Mouse (Mus musculus) heart, embryonic 11.5 days (tissue): ENCODE measurements around the gene Cntn1. TPM values are rescaled to one million over a fixed set of nuclear protein-coding genes. Genes with fewer than 3 reads are reported as not detected.
"Not testable (repeated sequence)": the region's sequence is repeated elsewhere in the genome, so short reads cannot be mapped to it uniquely, and the experiment has no call there.

Experiments
- ATAC-seq: fragments of 200-750 bp; cut with Nextera tagmentation; replicated peaks from 2 replicates; pipeline ENCODE4 v1.8.0; 2017; ENCODE audit warnings: moderate library complexity; ENCODE audit not compliant: insufficient number of reproducible peaks, low FRiP score, low TSS enrichment
- H3K27ac ChIP-seq: fragments of 300-500 bp; sonication (generic); 2 replicates; pipeline ENCODE4 v1.5.1; 2014; ENCODE audit warnings: mild to moderate bottlenecking, low read depth, low read length
- H3K27me3 ChIP-seq: fragments of 300-500 bp; sonication (generic); 2 replicates; pipeline ENCODE4 v1.6.1; 2014; ENCODE audit warnings: mild to moderate bottlenecking, low read length, mixed read lengths; ENCODE audit not compliant: control insufficient read depth, insufficient read depth
- H3K36me3 ChIP-seq: fragments of 300-500 bp; sonication (generic); 2 replicates; pipeline ENCODE4 v1.6.1; 2014; ENCODE audit warnings: mild to moderate bottlenecking, low read length, moderate library complexity, mixed read lengths; ENCODE audit not compliant: control insufficient read depth, insufficient read depth
- H3K4me1 ChIP-seq: fragments of 300-500 bp; sonication (generic); 2 replicates; pipeline ENCODE4 v1.6.1; 2014; ENCODE audit warnings: low read length; ENCODE audit not compliant: control insufficient read depth, insufficient read depth
- H3K4me2 ChIP-seq: fragments of 300-500 bp; sonication (generic); 2 replicates; pipeline ENCODE4 v1.6.1; 2014; ENCODE audit warnings: mild to moderate bottlenecking, moderate library complexity
- H3K4me3 ChIP-seq: fragments of 300-500 bp; sonication (generic); 2 replicates; pipeline ENCODE4 v1.5.1; 2014; ENCODE audit warnings: low read depth, low read length
- H3K9ac ChIP-seq: fragments of 300-500 bp; sonication (generic); 2 replicates; pipeline ENCODE4 v1.6.1; 2014; ENCODE audit warnings: mild to moderate bottlenecking, low read depth, low read length, moderate library complexity
- H3K9me3 ChIP-seq: fragments of 300-500 bp; sonication (generic); replicated peaks from 2 replicates; pipeline ENCODE4 v1.6.1; 2016; ENCODE audit warnings: low read length; ENCODE audit not compliant: control insufficient read depth
- WGBS: fragments of 180-500 bp; shearing (Covaris S2); extraction: QIAGEN DNeasy Blood & Tissue Kit; methylation state at CpG from one replicate; pipeline ENCODE4 v1.1.7; 2014; ENCODE audit not compliant: insufficient replicate concordance; 5-methylcytosine and 5-hydroxymethylcytosine counted together
- polyA plus RNA-seq: library from polyadenylated mRNA; unstranded; fragments of >200 nt; fragmentation: Nextera tagmentation; extraction: Ambion mirVana; gene quantifications from 2 replicates; pipeline ENCODE4 v1.2.1, GENCODE M21; 2014

Cntn1 gene
- polyA plus RNA-seq, 1 experiment from 2014 or later, result 0.76 TPM

DNA sequence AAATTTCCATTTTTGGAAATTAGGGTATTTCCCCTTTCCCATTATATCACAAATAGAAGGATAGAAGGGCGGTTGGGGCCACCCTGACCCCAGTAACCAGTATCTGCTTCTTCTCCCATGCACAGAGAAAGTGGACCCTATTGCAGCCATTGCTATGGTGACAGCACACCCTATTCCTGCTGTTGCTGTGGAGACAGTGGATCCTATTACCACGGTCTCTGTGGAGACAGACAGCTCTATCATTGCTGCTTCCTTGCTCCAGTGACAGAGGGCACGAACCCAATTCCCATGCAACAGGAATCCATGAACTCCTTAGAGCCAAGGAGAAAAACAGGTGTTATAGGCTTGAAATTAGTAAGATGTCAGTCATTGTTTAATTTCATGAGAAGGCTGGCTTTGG is 296.9 kb downstream of the Cntn1 start:
- no peak overlapping the region for H3K9ac ChIP-seq
- H3K36me3 ChIP-seq, result no peaks in the 10 kb centered on the region
- H3K4me3 ChIP-seq, result no peak overlapping the region
- WGBS, result 41% methylated on average over 3 of the region's 3 CpGs
- H3K4me1 ChIP-seq, result no peaks in the 10 kb centered on the region
- no peak overlapping the region for H3K27ac ChIP-seq
- ATAC-seq, result no peak
- no peak overlapping the region for H3K4me2 ChIP-seq
- H3K9me3 ChIP-seq, result no peaks in the 10 kb centered on the region
- no peaks in the 10 kb centered on the region for H3K27me3 ChIP-seq

DNA sequence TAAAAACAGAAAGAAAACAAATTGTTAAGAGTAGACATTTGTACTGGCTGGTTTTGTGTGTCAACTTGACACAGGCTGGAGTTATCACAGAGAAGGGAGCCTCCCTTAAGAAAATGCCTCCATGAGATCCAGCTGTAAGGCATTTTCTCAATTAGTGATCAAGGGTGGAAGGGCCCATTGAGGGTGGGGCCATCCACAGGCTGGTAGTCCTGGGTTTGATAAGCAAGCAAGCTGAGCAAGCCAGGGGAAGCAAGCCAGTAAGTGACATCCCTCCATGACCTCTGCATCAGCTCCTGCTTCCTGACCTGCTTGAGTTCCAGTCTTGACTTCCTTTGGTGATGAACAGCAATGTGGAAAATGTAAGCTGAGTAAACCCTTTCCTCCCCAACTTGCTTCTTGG is 297.5 kb downstream of the Cntn1 start:
- ATAC-seq, H3K4me3 ChIP-seq, H3K4me2 ChIP-seq, H3K27ac ChIP-seq, H3K9me3 ChIP-seq, H3K4me1 ChIP-seq, H3K27me3 ChIP-seq, H3K36me3 ChIP-seq, H3K9ac ChIP-seq: not testable (repeated sequence)

DNA sequence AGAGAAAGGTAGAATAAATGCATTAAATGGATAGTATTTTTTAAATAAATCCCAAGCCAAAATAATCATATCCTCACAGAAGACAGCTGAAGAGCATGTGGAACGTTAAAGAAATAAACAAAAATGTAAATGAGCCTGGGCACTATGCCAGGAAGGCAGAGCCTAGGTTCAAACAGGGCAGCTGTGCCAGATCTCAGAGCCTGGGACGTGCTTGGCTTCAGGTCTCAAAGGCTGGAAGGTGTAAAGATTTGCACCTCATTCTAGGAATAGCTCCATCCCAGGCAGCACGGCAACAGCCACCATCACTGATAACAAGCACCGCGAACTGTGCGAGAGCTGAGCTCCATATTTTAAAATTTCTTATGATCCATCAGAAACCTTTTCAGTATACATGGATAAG is 313.2 kb downstream of the Cntn1 start:
- no peaks in the 10 kb centered on the region for H3K27me3 ChIP-seq
- H3K4me2 ChIP-seq, result no peak overlapping the region
- H3K4me3 ChIP-seq, result no peak overlapping the region
- ATAC-seq, result no peak
- 48% methylated on average over 6 of the region's 6 CpGs for WGBS
- no peaks in the 10 kb centered on the region for H3K9me3 ChIP-seq
- H3K36me3 ChIP-seq, result no peaks in the 10 kb centered on the region
- H3K9ac ChIP-seq, result no peak overlapping the region
- H3K27ac ChIP-seq, result no peak overlapping the region
- H3K4me1 ChIP-seq, result no peaks in the 10 kb centered on the region

DNA sequence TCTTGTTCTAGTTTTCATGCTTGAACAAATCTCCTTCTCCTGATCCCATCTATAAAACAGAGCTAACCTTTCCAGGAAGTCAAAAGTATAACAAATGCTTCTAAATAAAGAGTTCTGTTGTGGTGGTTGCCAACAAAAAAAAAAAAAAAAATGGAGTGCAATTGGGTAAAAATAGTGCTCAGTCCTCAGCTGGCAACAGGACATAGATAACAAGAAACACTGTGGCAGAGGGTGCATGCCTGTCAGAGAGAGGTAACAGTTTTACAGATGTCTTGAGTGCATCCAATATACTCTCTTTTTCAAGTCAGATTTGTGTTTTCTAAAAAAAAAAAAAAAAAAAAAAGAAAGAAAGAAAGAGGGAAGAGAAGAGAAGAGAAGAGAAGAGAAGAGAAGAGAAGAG is 313.6 kb downstream of the Cntn1 start:
- H3K4me2 ChIP-seq, result no peak overlapping the region
- no peaks in the 10 kb centered on the region for H3K36me3 ChIP-seq
- H3K4me3 ChIP-seq, result no peak overlapping the region
- no peaks in the 10 kb centered on the region for H3K27me3 ChIP-seq
- ATAC-seq, result no peak
- no peaks in the 10 kb centered on the region for H3K4me1 ChIP-seq
- no peak overlapping the region for H3K27ac ChIP-seq
- H3K9me3 ChIP-seq, result no peaks in the 10 kb centered on the region
- H3K9ac ChIP-seq, result no peak overlapping the region

Other genes starting within 250 kb of the Cntn1 start
- gene Smgc, start 212.9 kb upstream of the Cntn1 start, polyA plus RNA-seq, result not detected in 2 replicates